Mouse (Mus musculus) heart, adult 9 months (tissue): Measurements from ENCODE around the gene Celf2.
"Not testable (repeated sequence)": the region's sequence is repeated elsewhere in the genome, so short reads cannot be mapped to it uniquely, and the experiment has no call there.

Source experiments
- DNase-seq, 2 experiments: peaks; one replicate each; pipeline ENCODE4 v3.0.0; 2022; ENCODE audit warnings: low spot score in 2 of 2

The Celf2 gene

DNA sequence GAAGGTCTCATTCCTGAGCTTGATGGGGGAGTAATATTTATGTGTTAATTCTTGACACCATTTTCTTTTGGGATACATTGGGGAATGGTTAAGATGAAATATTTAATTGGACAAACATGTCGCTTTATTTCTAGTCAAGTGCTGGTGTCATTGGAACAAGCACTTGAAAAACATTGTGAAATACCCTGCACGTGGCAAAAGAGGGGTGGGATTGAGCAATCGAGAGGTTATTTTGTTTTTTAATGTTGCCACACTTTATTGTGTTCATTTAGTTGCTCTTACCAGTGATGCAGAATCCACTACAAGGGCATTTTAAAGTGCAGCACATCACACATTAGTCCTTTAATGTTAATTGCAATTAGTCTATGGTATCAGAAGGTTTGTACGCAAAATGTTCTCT lies 242.2 kb downstream of the Celf2 start:
- DNase-seq: peak in 1 of 2 experiments; percentile 45

GRCm38 (mm10) chr2:7262668-7263067 lies 246.7 kb downstream of the Celf2 start:
- not testable (repeated sequence) for DNase-seq

GRCm38 (mm10) chr2:7260186-7260585 lies 249.2 kb downstream of the Celf2 start:
- peak; percentile 75 to 79 for DNase-seq

GRCm38 (mm10) chr2:7259616-7260015 lies 249.7 kb downstream of the Celf2 start:
- DNase-seq: peak in 1 of 2 experiments; percentile 6

GRCm38 (mm10) chr2:7256023-7256422 lies 253.3 kb downstream of the Celf2 start:
- DNase-seq: no peak

GRCm38 (mm10) chr2:7255386-7255785 lies 254.0 kb downstream of the Celf2 start:
- DNase-seq: no peak

DNA sequence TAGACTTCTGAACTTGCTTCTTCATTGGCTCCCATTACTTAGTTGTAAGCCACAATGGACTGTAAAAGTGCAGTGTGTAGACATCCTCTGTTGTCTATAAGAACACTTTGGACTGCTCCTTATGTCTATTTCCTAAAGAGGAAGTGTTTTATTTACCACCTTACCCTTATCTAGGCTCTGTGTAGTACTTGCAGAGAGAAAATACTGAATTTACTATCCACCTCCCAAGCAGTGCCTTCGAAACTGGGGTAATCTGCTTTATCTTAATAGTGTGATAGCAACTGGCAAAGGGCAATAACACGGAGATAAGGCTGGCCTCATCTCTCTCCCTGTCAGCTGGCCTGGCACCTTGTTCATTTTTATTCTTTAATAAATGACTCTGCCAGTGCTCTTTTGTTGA lies 259.0 kb downstream of the Celf2 start:
- no peak for DNase-seq

GRCm38 (mm10) chr2:7249002-7249401 lies 260.4 kb downstream of the Celf2 start:
- DNase-seq: no peak

DNA sequence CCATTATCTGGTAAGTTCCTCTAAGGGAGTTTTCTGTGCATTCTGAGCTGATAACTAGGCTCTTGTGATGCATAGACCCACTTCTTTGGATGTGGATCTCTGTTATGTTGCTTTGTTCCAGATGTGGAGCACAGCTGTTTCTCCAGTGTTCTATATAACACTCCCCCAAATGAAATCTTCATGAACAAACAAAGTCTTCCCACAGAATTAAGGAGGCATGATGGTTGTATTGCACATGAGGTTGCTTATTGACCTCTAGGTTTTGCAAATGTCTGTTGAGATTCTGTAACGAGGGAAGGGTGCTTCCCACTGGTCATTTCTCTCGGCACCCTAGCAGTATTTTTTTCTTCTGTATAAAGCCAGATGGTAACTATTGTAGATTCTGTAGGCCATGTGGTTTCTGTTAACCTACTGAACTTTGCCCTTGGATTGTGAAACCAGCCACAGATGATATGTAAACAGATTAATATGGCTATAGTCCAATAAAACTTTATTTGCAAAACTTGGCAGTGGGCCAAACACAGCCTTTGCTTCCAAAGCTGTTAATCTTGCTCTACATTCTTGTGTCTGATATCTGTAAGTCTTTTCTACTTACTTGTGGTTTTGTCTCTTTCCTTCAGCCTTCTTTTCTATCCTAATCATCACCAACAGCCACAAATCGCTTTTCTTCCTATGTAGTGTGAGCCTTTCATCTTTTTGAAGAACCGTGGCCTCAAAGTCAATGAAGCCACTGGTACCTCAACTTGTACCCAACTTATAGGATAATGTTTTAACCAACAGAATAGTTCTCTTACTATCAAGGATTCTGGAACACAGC lies 263.2 kb downstream of the Celf2 start:
- peak; percentile 69 to 85 for DNase-seq

GRCm38 (mm10) chr2:7242139-7242538 lies 267.2 kb downstream of the Celf2 start:
- DNase-seq: peak; percentile 57 to 72

DNA sequence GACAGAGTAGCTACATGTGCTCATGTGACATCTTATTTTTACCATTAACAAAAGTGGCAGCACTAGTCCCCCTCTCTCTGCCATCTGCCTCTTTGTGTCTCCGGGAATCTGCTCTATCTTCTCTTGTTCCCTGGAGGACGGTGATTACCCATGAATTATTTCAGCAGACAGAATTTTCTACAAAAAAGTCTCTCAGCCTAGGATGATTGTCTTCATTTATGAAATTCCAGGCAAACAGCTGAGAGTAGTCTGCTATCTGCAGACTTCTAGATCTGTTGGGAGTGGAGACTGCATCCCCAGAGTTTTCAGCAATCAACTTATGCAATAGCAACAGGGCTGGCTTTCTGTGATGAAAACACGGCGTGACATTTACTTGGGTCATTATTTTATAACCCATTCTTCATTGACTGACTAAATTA lies 267.8 kb downstream of the Celf2 start:
- DNase-seq: peak; percentile 63 to 75

DNA sequence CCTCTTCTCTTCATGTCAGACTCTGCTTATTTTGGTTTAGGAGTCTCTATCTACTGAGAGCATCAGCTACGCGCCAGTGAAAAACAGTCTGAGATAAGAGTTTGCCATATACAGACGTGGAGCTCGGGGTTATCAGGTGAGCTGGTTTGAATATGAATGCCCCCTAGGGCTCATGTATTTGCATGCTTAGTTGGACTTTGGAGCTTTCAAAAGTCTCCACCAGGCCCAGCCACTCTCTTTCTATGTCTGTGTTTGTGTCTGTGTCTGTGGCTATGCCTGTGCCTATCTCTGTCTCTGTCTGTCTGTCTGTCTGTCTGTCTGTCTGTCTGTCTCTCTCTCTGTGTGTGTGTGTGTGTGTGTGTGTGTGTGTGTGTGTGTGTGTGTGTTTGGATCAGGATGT lies 272.1 kb downstream of the Celf2 start:
- no peak for DNase-seq

GRCm38 (mm10) chr2:7236452-7236851 lies 272.9 kb downstream of the Celf2 start:
- no peak for DNase-seq

DNA sequence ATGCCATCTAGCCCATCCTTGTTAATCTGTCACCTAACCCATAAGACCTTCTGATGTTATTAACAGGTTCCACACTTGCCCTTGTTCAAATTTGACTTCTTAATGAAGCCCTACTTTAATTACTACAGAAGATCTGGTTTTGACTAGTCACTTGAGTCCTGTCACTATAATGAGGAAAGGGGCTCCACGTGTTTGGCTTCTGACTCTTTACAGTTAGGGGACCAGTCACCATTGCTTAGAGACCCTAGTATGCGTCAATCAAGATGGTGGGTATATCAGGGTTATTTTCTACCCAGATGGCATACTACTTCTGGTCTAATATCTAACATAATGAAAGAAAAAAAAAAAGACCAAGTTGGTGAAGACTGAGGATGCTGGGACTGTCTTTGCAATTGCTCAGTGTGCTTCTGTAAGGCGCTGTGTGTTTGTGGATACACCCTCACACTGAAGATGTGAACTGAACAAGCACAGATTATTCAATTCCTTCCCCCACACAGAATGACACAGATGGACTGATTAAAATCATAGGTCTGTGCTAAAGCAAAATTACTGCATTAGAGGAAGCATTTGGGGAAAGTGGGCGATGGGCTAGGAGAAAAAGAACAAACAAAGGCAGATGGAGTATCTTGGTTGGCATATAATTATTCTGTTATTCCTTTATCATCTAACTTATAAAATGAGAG lies 274.2 kb downstream of the Celf2 start:
- no peak for DNase-seq

- no peak for DNase-seq
Observed at GRCm38 (mm10) chr2:7234587-7234986, 274.8 kb downstream of the Celf2 start.

DNA sequence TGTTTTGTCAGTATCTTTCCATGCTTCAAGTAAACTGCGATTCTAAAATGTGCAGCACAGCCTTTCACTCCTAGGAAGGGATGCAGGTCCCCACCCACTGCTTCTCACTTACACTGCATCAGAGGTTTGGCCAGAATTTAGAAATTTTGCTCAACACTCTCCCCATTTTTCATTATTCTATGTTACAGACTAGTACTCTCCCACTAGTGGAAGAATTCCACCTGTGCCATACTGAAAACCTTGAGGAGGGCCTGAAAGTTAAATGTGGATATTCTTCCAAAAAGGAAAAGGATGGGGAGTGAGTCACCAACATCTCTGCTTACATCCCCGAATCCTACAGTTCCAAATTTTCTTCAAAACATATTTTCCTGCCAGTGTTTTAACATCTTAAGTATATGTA lies 276.0 kb downstream of the Celf2 start:
- no peak for DNase-seq

GRCm38 (mm10) chr2:7226785-7227184 lies 282.6 kb downstream of the Celf2 start:
- no peak for DNase-seq

DNA sequence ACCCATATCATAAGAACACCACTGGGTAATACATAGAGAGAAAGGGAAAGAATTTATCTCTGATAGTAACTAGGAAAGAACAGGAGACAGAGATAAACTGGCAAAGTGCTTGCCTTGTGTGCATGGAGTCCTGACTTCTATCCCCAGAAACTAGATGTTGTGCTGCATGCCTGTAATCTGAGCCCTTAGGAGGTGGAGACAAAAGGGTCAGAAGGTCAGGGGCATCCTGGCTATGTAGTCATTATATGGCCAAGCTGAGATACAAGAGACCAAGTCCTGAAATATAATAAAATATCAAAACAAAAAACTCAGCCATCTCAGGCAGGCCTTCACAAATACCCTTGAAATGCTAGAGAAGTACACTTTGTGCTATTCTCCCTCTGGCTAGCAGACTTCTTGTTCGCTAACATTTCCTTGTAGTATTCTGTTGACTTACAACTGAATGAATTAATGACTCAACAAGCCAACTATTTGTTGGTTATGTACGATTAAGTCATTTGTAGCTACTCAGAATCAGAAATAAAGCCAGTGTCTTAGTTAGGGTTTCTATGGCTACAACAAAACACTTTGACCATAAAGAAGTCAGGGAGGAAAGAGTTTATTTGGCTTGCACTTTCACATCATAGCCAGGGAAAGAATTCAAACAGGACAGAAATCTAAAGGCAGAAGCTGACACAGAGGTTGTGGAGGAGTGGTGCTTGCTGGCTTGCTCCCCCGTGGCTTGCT lies 284.9 kb downstream of the Celf2 start:
- no peak for DNase-seq

DNA sequence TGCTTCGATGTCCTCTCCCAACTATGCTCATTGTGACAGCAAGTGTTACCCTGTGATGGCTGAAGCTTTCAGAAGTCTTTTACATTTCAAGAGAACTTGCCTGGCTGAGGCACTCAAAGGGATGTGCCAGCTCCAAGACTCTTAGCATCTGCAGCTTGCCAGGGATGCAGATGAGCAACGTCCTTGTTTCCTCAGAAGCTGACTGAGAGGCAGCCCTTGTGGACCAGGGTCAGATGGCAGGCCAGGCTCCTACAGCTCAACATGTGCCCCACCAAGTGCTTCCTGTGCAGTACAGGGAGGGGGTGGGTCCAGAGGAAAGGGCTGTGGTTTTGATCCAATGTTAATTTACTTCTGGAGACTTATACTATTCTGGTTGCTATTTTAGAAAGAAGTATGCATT lies 285.8 kb downstream of the Celf2 start:
- DNase-seq: no peak

DNA sequence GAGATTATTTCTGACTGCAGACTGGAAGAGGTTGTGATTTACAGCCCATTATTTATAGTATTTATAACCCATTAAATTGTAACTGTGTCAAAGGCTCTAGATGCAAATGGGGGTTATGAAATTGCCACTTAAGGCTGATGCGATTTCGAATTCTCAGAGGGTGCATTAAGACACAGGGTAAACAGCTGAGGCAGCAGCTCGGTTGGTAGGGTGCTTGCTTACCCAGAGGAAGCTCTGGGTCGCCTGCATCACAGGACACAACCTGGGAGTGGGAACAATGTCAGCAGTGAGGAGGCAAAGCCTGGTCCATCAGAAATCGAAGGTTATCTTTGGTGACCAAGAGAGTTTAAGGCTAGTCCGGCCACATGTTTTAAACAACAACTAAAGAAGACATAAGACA lies 286.5 kb downstream of the Celf2 start:
- DNase-seq: no peak

GRCm38 (mm10) chr2:7221856-7222255 lies 287.5 kb downstream of the Celf2 start:
- no peak for DNase-seq

- DNase-seq: no peak
Observed at GRCm38 (mm10) chr2:7218101-7218500, 291.3 kb downstream of the Celf2 start.
